Mouse (Mus musculus) mouse embryonic stem cell (cell line): ENCODE results near the gene Slc25a34.

Source experiments
- in situ Hi-C, 2 experiments: fragments of 300-500 bp; cut with MboI; formaldehyde crosslinking; loops; 1 replicate in 1 of 2; 3 replicates in 1 of 2; pipeline ENCODE4 v1.14.3; 2019 to 2020; ENCODE audit warnings: low sequenced_read_pairs in 2 of 2, low pct_unique_long_range_greater_than_20kb in 1 of 2, mixed read lengths in 1 of 2; ENCODE audit not compliant: unreplicated experiment in 1 of 2

Slc25a34 gene

DNA sequence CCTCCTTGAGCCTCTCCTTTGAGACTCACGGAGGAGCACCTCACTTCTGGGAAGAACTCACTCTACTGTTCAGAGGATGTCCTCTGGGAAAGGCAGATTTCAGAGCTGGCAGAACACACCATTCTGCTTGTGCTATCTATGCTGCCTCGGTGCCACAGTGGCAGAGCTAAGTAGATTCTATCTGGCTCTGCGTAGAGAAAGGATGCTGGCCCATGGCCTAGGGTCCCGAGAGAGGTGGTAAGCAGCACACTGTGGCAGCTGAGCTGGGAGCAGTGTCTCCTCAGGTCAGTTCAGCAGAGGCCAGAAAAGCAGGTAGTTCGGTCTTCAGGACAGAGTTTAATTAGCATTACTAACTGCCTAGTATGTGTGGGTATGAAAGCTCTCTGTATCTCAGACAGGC, 24.6 kb upstream of the Slc25a34 start:
- in situ Hi-C loops, result no loop called here

DNA sequence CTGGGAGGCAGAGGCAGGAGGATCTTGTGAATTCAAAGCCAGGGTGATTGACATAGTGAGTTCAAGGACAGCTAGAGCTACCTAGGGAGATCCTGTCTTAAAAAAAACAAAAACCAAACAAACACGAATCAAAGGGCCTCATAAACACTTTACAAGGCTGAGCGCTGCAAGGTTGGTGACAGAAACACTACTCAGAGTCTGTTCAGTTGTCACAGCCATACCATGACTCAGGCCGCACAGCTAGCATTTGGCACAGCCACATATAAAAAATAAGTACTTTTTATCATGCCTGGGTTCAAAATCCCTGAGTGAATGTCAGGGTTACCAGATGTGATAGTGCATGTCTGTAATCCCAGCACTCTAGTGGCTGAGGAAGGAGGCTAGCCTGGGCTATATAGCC, 23.6 kb upstream of the Slc25a34 start:
- in situ Hi-C loops, result no loop called here

DNA sequence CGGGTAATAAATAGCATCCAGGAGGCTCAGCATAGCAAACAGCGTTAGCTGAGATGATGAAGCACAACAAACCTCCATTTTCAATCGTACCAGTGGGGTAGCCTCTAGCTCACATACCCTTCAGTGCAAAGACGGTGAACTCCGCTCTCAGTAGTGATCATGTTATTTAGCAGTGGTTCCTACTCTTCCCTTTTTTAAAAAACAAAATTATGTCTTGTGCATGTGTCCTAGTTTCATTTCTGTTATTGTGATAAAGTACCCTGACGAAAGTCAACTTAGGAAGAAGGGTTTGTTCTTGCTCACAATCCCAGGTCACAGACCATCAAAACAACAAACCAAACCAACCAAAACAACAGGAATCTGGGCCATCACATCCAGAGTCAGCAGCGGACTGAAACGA, 22.4 kb upstream of the Slc25a34 start:
- in situ Hi-C loops, result no loop called here

DNA sequence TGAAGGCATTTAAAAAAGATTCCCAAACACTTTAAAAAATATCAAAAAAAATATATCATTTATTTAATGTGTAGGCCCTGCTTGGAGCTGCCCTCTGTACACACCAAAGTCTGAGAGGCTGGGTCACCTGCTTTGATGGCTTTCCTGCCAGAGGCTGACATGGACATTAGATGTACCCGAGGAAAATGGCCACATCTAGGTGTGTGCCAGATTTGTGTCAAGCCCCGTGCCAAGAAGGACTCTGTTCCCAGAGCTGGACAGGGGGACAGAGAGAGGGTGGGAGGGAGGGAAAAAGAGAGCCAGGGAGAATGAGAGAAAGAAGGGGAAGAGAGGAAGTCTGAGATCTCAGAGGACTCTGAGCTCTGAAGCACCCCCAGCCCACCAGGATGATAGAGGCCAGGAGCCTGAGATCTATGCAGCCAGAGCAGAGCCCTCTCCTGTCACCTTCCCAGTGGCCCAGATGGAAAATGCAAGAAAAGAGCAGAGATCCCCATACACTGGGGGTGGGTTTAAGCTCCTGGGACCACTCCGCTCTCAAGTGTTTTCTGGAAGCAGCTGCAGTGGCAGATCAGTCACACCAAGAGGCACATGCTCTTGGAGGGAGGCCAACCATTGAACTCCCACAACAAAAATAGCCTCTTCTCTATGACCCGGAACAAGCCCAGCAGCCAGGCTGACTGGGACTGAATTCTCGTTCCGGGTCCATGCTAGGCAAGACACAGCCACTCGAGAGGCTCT, 19.7 kb upstream of the Slc25a34 start:
- in situ Hi-C loops, result no loop called here

DNA sequence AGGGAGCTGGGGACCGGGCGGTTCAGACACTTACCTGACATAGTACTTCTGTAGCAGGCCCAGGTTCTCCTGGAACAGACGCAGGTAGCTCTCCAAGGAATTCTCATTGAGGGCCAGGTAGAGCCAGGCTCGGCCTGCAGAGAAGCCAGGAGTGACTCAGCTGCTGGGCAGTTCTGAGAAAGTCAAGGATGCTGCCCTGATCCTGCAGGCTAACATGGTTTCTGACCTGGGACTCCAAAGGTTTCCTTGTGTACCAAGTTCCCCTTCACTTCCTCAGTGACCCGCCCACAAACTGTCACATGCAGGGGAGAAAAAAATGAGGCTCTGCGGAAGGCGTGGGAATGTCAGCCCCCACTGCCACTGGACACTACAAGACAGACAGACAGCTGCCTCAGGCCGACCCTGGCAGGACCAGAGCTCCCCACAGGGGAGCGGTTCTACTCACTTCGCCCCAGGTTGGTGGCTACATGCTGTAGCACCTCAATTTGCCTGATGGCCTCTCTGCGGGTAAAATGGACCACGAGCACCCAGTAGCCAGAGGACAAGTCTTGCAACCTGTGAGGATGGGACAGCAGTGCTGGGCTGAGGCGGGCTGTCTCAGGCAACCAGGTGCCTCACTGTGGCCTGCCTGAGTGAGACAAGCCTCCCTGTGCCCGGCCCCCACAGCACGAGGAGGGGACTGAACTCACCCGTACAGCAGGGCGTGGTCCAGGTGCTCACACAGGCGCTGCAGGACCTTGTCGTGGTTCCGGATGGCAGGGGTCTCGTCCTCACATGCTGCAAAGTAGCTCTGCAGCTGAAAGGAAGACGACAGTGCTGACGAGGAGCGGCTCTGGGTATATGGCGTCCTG, 18.6 kb upstream of the Slc25a34 start:
- in situ Hi-C loops, result no loop called here

GRCm38 (mm10) chr4:141641353-141641771, 17.7 kb upstream of the Slc25a34 start:
- in situ Hi-C loops, result no loop called here

DNA sequence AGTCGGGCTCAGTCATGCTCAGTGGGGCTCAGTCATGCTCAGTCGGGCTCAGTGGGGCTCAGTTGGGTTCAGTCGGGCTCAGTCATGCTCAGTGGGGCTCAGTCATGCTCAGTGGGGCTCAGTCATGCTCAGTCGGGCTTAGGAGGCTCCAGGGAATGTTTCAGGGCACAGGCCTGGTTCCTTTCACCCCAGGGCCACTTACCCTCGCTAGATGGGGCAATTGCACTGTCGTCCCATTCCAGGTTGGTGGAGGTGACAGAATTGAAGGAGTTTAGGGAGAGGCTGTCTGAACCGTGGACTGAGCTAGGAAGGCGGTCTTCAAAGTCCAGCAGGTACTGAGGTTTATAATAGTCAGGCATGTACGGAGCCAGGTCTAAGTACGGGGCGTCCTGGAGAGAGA, 15.9 kb upstream of the Slc25a34 start:
- in situ Hi-C loops, result no loop called here

GRCm38 (mm10) chr4:141636693-141637092, 13.1 kb upstream of the Slc25a34 start:
- in situ Hi-C loops, result no loop called here

DNA sequence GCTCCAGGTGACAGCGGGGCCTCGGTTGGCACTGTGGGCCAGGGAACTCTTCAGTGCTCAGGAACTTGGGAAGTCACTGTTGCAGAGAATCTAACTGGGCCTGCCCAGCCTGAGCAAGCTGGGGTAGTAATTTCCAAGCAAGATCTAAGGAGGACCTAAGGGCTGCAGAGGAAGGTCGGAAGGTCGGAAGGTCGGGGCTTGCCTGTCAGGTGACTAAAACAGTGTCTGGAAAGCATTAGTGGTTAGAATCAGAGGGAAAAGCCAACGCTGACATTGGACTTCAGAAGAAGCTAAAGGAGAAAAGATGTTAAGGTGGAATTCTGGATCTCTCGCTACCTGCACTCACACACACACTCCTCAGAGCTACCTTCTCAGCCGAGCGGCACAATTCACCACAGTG, 12.4 kb upstream of the Slc25a34 start:
- in situ Hi-C loops, result no loop called here

- in situ Hi-C loops, result no loop called here
These were observed 8.7 kb upstream of the Slc25a34 start for GRCm38 (mm10) chr4:141632111-141632873.

DNA sequence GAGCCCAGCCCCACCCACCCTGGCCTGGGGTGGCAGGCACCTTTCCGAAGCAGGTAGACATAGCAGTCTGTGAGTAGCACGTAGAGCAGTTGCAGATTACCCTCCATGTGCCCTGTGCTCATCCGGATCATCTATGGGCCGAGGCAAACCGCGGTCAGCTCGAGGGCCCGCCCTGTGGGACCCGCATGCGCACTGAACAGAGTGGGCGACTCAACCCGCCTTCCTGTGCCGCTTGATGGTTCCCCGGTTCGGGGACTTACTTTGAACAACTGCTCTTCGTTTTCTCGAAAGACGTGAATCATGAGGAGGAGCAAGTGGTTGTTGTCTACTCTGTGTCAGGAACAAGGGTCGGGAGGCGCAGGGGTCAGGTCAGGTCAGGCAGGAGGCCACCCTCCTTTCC, 7.6 kb upstream of the Slc25a34 start:
- in situ Hi-C loops, result no loop called here

- in situ Hi-C loops, result no loop called here
These were observed 6.4 kb upstream of the Slc25a34 start for GRCm38 (mm10) chr4:141630021-141630420.

DNA sequence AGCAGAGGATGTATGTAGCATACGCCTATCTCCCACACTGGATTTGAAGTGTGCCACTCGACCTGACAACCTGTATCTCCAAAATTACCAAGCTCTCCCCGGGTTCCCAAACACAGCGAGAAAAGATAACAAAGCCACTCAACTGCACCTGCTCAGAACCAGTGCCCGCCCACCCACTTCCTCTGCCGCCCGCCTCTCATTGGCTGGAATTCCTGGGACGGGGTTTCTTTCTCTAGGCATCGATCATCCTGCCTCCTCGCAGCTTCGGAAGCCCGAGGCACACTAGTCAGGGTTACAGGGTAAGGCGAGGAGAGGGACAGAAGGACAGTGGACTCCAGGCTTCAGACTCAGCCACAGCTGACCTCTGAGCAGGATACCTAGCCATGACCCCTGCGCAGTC, 5.0 kb upstream of the Slc25a34 start:
- in situ Hi-C loops, result no loop called here

DNA sequence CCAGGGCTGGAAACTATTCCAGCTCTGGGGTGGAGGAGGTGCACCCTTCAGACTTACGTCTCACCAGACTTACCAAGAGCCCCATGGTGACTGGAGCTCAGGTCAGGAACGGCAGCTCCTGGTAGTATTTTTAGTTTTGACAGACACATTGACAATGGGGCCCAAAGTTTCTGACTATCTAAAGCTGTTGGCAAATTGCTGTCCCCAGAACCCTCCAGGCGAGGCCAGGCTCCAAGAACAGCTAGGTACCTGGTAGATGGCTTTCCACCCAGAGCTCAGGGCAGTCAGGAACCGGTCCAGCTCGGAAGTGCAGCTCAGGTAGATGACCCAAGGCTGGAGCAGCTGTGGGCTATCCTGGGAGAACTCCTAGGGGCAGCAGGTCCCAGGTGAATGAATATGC, 3.9 kb upstream of the Slc25a34 start:
- in situ Hi-C loops, result no loop called here

- in situ Hi-C loops, result no loop called here
These were observed 2.3 kb upstream of the Slc25a34 start for GRCm38 (mm10) chr4:141625774-141626550.

DNA sequence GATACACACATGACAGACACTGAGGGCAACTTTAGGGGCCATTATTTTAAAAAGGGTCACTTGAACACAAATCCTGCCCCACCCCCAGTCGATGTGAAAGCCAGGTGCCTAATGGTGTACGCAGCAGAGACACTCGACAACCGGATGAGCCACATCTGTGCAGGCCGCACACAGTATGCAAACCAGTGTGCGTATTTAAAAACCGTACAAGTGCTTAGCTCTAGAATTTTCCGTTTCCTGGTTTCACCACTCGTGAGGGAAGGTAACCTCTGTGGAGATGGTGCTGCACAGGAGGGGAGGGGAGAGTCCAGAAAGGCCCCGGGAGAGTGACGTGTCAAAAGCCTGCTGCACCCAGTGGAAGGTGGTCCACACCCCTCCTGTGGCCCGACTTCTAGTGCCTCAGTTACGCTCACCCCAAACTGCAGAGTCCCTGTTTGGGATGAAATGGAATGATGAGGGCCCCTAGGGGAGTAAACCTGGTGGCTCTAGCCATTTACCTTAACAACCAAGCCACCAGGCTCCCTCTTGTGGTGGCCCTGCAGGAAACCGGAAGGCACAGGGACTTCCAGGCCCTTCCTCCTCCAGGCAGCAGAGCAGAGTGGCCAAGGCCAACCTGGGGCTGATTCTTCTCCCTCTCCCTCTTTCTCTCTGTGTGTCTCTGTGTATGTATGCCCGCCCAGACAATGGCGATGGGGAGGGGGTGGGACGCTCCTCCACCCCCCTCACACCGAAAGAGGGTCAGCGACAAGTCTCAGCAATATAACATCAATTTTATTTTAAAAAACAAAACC, 1.6 kb upstream of the Slc25a34 start:
- in situ Hi-C loops, result no loop called here

DNA sequence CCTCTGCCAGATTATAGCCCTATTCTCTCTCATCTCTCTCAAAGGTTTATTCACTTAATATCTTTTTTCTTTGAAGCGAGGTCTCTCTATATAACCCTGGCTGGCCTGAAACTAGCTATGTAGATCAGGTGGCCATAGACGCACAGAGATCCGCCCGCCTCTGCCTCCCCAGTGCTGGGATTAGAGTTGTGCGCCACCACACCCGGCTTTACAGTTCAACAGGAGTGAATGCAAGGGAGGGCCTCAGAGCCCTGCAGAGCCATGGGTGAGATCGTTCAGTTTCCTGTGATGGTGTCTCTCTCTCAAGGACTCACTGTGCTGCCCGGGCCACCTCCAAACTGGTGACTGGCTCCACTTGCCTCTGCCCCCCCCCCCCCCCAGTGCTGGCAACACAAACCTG, 513 bp upstream of the Slc25a34 start:
- in situ Hi-C loops, result no loop called here

- in situ Hi-C loops, result no loop called here
These were observed 584 bp downstream of the Slc25a34 start for GRCm38 (mm10) chr4:141623037-141623436.
